Mouse (Mus musculus) CH12.LX (cell line): ENCODE results near the gene Gns.

Experiments used
- CHD1 ChIP-seq: IDR thresholded peaks from 2 replicates; pipeline ENCODE4 v1.6.1; 2012; ENCODE audit warnings: low read depth, low read length, improper control_type of control experiment, inconsistent platforms
- CTCF ChIP-seq, 2 experiments: IDR thresholded peaks in 1 of 2; conservative IDR thresholded peaks in 1 of 2; 2 replicates each; pipeline ENCODE4 v1.5.1; 2011 to 2012; ENCODE audit warnings: low read depth in 2 of 2, low read length in 2 of 2, improper control_type of control experiment in 1 of 2, inconsistent platforms in 1 of 2, mild to moderate bottlenecking in 1 of 2, moderate library complexity in 1 of 2
- E2F4 ChIP-seq: IDR thresholded peaks from 2 replicates; pipeline ENCODE4 v1.6.1; 2011; ENCODE audit warnings: low read depth, low read length, improper control_type of control experiment; ENCODE audit not compliant: insufficient replicate concordance
- ELF1 ChIP-seq: IDR thresholded peaks from 2 replicates; pipeline ENCODE4 v1.6.1; 2014; ENCODE audit warnings: low read depth, mild to moderate bottlenecking, inconsistent platforms, low read length, improper control_type of control experiment
- EP300 ChIP-seq: IDR thresholded peaks from 2 replicates; pipeline ENCODE4 v1.6.1; 2011; ENCODE audit warnings: low read length, improper control_type of control experiment
- JUN ChIP-seq: IDR thresholded peaks from 2 replicates; pipeline ENCODE4 v1.6.1; 2011; ENCODE audit warnings: low read depth, mild to moderate bottlenecking, low read length, improper control_type of control experiment, moderate library complexity; ENCODE audit not compliant: insufficient read depth
- JUND ChIP-seq: conservative IDR thresholded peaks from 2 replicates; pipeline ENCODE4 v1.6.1; 2011; ENCODE audit warnings: low read depth, low read length, improper control_type of control experiment
- KAT2A ChIP-seq: IDR thresholded peaks from 2 replicates; pipeline ENCODE4 v1.6.1; 2012; ENCODE audit warnings: low read length, improper control_type of control experiment, inconsistent platforms; ENCODE audit not compliant: insufficient replicate concordance
- POLR2A ChIP-seq: IDR thresholded peaks from 2 replicates; pipeline ENCODE4 v1.6.1; 2011; ENCODE audit warnings: low read depth, mild to moderate bottlenecking, improper control_type of control experiment, low read length
- POLR2AphosphoS2 ChIP-seq: IDR thresholded peaks from 2 replicates; pipeline ENCODE4 v1.6.1; 2011; ENCODE audit warnings: low read depth, low read length, improper control_type of control experiment
- SIN3A ChIP-seq: IDR thresholded peaks from 2 replicates; pipeline ENCODE4 v1.6.1; 2012; ENCODE audit warnings: low read length, improper control_type of control experiment, inconsistent platforms
- USF1 ChIP-seq: IDR thresholded peaks from 2 replicates; pipeline ENCODE4 v1.6.1; 2014; ENCODE audit warnings: low read depth, mild to moderate bottlenecking, inconsistent platforms, low read length, improper control_type of control experiment
- ZMIZ1 ChIP-seq: IDR thresholded peaks from 2 replicates; pipeline ENCODE4 v1.6.1; 2012; ENCODE audit warnings: low read depth, mild to moderate bottlenecking, inconsistent platforms, low read length, improper control_type of control experiment
- ZNF384 ChIP-seq: IDR thresholded peaks from 2 replicates; pipeline ENCODE4 v1.6.1; 2012; ENCODE audit warnings: low read depth, low read length, improper control_type of control experiment, inconsistent platforms

DNA sequence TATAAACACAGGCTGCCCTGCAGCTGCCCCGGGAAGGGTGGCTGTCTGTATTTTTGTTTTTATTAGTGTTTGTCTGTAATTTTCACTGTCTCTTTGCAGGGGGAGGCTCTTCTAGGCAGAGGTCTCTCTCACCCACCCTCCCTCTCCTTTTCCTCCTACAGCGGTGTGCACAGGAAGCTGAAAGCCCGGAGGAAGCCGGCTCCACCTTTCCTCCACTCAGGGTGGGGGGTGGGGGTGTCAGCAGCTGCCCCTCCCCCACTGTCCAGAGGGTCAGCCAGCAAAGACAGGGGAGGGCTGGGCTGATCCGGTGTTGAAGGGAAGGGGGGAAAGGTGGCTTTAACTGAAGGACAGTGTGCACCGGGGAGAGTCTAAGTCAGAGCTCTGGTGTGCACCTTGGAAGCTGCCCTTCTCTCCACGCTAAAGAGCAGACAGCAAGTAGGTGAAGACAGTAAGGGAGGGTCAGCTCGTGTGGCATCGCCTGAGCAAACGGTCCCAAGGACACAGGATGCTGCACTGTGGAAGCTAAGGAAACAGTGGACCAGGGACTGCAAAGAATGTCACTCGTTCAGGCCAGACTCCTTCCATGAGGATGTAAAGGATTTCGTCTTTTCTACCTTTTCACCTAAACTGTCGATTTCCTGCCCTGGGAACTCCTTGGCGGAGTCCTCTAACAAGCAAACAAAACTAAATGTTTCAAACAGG is 65.2 kb downstream of the Gns start:
- no peak for TF ChIP-seq POLR2A
- TF ChIP-seq ZNF384, result no peak
- no peak for TF ChIP-seq JUND
- no peak for TF ChIP-seq E2F4
- TF ChIP-seq CTCF (conservative IDR thresholded peaks at IDR 0.05 in 1 of 2, IDR thresholded peaks at IDR 0.05 in 1 of 2; ENCODE audit: low read depth in 2 of 2, low read length in 2 of 2), result no peak
- TF ChIP-seq KAT2A, result no peak
- no peak for TF ChIP-seq EP300
- no peak for TF ChIP-seq JUN
- no peak for TF ChIP-seq ELF1
- no peak for TF ChIP-seq POLR2AphosphoS2
- TF ChIP-seq USF1, result no peak
- no peak for TF ChIP-seq CHD1
- no peak for TF ChIP-seq SIN3A
- no peak for TF ChIP-seq ZMIZ1
